Mouse (Mus musculus) kidney, adult 8-10 months (tissue): ENCODE data around the gene St3gal4.
A peak's percentile ranks its signal among the peaks of the same experiment; 100 is the strongest.
"Not testable (repeated sequence)": the region's sequence is repeated elsewhere in the genome, so short reads cannot be mapped to it uniquely, and the experiment has no call there.

Experiments used
- DNase-seq, 2 experiments: peaks; one replicate each; pipeline ENCODE4 v3.0.0; 2022

Gene St3gal4

GRCm38 (mm10) chr9:35119168-35119567, at the start of gene St3gal4:
St3gal4 (minus strand) TSS chr9:35119268.
- DNase-seq = no peak

GRCm38 (mm10) chr9:35166798-35167635, 47.9 kb upstream of the St3gal4 start:
- peak; percentile 79 to 86 for DNase-seq

GRCm38 (mm10) chr9:35166144-35166797, 47.2 kb upstream of the St3gal4 start:
- peak in 1 of 2 experiments; percentile 45 for DNase-seq

DNA sequence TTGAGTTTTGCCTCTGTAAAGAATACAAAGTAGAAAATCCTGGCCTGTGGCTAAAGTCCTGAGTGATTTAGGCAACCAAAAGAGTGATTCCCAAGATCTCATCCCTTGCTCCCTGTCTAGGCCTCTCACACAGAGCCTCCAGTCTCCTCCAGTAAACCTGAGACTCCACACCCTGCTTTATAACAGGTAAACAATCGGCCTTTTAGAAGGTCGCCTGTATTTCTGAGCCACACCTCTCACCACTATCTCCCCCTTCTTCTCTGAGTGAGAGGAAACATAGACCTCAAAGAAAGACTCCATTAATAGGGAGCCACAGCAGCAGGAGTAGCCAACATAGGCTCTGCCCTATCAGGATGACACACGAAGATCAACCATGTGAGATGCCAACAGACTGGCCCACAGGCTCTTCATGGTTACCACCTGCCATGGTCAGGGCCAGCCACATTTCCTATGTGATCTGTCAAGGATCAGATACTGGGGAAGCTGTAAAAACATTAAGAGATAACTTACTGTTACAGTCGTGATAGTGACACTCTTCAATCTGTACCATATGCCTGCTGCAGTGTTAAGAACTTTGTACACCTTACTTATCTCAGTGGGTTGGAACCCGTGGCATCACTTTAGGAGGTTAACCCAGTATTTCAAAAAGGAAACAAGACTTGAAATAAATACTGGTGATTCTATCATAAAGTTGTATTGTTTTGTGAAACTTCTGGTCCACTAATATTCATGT, 45.2 kb upstream of the St3gal4 start:
- DNase-seq = no peak

DNA sequence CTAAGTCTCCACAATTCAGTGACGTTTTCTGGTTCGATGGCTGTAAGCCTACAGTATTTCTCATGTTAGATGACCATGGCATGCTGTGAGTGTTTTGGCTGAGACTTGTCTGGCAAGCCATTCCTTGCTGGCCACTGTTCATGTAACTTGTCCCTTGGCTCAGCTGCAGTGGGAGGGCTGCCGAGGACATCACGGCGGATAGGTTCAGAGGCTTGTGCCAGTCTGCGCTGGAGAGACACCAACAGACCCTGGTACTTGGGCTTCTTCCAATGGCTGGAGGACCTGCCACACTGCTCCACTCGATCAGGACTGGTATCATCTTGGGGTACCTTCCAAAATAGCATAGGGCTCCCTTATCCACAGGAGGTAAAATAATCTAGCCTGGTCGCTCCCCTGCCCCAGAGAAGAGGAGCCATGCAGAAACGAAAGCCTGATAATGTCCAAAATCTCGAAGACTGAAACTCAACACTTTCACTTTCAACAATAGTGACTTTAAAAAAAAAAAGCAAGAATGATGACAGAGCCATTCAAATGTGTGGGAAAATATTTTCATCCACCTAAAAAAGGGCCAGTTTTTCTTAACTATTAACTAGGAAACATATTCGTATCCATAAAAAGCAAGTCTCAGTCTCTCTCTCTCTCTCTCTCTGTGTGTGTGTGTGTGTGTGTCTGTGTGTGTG, 44.1 kb upstream of the St3gal4 start:
- peak; percentile 37 to 50 for DNase-seq

DNA sequence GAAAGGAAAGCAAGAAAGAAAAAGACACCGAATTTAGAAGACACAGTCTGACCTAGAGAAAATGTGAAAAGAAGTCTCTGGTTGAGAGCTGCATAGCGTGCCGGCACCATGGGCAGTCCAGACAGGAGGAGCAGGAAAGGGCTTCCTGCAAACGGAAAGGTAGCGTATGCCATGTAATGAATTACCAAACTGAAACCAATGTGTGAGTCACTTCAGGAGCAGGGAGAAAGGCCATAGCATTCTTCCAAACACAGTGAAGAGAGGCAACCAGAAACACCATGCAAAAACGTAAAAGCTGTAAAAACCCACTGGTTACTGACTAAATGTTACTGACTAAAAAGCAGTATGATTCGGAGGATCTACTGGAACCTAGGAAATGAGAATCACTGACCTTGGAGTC, 42.7 kb upstream of the St3gal4 start:
- no peak for DNase-seq

GRCm38 (mm10) chr9:35160662-35161061, 41.6 kb upstream of the St3gal4 start:
- DNase-seq = no peak

GRCm38 (mm10) chr9:35158477-35158876, 39.4 kb upstream of the St3gal4 start:
- no peak for DNase-seq

GRCm38 (mm10) chr9:35156862-35157261, 37.8 kb upstream of the St3gal4 start:
- DNase-seq = no peak

- no peak for DNase-seq
Measured at GRCm38 (mm10) chr9:35156002-35156710, 37.1 kb upstream of the St3gal4 start.

DNA sequence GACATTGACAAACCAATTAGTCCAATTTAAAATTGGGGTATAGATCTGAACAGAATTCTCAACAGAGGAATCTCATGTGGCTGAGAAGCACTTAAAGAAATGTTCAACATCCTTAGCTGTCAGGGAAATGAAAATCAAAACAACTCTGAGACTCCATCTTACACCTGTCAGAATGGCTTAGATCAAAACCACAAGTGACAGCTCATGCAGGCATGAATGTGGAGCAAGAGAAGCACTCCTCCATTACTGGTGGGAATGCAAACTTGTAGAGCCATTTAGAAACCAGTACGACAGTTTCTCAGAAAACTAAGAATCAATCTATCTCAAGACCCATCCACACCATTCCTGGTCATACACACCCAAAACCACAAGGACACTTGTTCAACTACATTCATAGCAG, 33.9 kb upstream of the St3gal4 start:
- DNase-seq = no peak

- DNase-seq = not testable (repeated sequence)
Measured at GRCm38 (mm10) chr9:35148822-35149221, 29.8 kb upstream of the St3gal4 start.

- DNase-seq = not testable (repeated sequence)
Measured at GRCm38 (mm10) chr9:35147261-35147660, 28.2 kb upstream of the St3gal4 start.

DNA sequence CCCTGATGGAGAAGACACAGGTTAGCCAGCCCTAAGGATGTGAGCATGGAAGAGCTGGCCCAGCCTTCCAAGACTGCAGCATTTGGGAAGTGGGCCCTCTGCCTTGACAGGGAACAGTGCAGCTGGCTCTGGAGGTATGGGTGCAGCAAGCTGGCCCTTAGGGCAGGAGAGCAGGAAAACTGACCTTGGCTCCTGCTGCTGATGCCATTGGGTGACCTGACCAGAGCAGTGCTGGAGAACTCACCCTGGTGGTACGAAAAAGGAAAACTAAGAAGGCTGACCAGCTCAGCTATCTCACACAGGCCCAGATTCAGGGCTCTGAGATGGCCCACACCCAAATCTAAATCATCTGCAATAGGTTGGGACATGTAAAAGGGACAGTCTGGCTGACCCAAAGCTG, 26.8 kb upstream of the St3gal4 start:
- no peak for DNase-seq

DNA sequence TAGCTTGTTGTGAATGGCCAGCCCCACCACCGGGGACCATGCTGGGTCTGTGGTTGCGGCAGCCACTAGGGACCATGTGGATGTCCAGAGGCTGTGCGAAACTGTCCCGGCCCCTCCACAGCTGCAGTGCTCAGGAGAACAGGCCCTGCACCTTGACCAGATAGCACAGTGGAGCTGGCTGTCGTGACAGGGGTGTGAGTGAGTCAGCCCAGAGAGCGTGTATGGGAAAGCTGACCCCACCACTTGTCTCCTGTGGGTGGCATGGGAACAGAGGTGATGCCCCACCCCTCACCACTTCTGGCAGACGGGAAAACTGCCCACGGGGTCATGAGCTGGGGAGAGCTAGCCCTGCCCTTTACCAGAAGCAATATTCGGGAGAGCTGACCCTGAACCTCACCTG, 26.1 kb upstream of the St3gal4 start:
- no peak for DNase-seq

- DNase-seq = no peak
Measured at GRCm38 (mm10) chr9:35142221-35142620, 23.2 kb upstream of the St3gal4 start.

DNA sequence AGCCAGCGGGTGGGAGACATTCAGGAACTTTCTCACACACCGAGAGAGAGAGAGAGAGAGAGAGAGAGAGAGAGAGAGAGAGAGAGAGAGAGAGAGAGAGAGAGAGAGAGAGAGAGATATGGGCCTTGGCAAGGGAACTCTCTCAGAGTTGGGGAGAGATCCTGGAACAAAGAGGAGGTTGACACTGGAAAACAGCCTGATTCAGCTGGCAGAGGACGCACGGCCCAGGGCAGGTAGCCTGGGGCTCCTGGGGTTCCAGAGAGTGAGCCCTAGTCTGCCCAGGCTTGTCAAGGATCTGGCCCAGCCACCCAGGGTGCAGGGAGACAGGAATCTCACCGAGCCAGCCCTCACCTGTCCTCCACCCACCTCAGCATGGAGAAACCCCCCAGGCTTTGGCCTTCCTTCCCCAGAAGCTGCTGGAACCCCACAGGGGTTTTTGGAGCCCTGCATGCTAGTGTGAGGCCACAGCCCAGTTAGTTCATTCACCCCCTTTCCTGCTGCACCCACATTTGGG, 20.2 kb upstream of the St3gal4 start:
- no peak for DNase-seq

GRCm38 (mm10) chr9:35138029-35138428, 19.0 kb upstream of the St3gal4 start:
- DNase-seq = no peak

DNA sequence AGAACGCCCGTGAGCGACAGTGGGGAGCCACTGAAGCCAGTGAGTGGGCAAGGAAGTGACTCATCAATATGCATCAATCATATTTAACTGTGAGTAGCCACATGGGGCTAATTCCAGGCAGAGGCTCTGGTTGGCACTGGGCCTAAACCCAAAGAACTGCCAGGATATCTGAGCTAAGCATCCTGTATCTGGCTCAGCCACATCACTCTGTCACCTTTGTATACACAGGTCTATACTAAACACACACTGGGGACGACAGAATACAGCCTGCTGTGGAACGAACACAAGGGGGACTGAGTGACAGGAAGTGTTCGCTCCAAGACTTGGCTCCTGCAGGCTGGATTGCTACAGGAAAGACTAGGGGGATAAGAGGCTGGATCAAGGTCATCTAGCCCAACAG, 16.5 kb upstream of the St3gal4 start:
- DNase-seq = no peak

GRCm38 (mm10) chr9:35131637-35132397, 12.7 kb upstream of the St3gal4 start:
- no peak for DNase-seq

DNA sequence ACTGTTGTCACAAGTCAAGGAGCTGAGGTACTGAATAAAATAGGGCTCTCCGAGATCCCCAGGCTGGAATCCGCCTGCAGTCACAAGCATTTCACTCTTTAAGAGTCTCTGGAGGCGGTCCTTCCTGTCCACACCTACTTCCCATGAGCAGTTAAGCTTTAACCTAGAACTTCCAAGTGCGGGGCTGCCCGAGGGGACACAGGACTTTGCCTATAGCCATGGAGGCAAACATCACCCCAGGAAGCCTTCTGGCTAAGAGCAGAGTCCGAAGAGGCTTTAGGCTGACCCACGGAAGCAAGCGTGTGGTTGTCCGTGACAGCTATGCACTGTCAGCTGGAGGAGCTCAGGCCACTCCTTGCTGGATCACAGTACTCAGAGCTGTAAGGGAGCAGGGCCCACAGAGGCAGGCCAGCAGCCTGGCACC, 9.9 kb upstream of the St3gal4 start:
- peak; percentile 56 to 68 for DNase-seq
